Mouse (Mus musculus) frontal cortex, adult 2 months (tissue): ENCODE results near the gene H2-K1. TPM values are rescaled to one million over a fixed set of nuclear protein-coding genes. Genes with fewer than 3 reads are reported as not detected.
"Not testable (repeated sequence)": the region's sequence is repeated elsewhere in the genome, so short reads cannot be mapped to it uniquely, and the experiment has no call there.

Source experiments
- DNase-seq, 2 experiments: peaks; one replicate each; pipeline ENCODE4 v3.0.0; 2022; ENCODE audit warnings: low spot score in 1 of 2; ENCODE audit errors: extremely low spot score in 1 of 2
- polyA plus RNA-seq: library from polyadenylated mRNA; depleted of rRNA; stranded (reverse); fragments of >200 nt; gene quantifications from 2 replicates; pipeline ENCODE4 v1.2.3, GENCODE M21; 2012

The H2-K1 gene
- polyA plus RNA-seq, 1 experiment, result 75.5 TPM

DNA sequence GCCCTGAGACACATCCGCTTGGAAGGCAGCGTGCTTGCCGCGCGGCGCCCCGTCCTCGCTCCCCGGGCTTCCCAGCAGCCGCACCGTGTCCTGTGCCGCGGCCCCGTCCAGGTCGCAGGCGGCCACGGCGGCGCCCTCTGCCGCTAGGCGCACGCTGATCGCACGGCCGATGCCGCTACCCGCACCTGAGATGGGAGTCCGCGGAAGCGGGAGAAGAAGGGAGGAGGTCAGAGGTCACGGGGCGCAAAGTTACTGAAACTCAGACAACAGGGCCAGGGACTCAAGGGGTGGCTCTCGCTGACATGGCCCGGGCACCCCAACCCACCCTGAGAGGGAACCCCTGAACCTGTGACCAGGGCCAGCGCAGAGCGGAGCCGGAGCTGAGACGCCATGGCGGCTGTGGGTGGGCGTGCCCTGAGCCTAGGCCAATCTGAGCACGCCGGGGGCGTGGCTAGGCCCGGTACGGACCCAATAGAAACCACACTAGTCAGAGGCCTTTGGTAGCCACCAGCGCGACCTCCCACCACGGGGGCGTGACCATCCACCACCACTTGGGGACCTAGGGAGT, 27.6 kb upstream of the H2-K1 start, which contains the start of gene H2-Ke6:
Gene H2-Ke6, minus strand, starts transcription at position 405 of the 568 bp plus-strand sequence.
- DNase-seq, result peak; percentile 87 to 91

DNA sequence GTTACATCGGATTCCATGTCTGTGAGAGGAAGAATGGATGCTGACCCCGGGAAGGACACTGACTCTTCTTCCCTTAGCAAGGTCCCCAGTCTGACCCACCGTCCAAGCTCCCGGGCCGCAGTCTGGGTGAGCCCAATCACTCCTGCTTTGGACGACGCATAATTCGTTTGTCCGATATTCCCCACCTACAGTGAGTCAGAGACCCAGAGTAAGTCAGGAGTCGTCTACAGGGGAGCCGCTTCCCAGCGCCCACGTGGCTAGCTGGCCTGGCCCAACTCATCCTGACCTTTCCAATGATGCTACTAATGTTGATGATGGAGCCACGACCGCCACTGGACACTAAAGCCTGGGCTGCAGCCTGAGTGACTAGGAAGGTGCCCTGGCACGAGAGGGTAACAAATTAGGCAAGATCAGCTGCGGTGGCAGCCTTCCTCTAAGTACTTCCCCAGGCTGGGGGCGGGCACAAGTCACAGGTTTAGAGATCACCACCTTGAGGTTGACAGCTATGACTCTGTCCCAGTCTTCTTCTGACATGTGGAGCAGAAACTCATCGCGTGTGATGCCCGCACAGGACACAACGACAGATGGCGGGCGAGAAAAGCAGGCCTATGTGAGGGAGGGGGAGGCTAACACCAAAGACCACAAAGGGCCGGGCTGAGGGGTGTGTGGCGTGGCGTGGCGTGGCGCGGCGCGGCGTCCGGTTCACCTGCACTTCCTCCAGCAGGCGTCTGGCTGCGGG, 26.9 kb upstream of the H2-K1 start:
- DNase-seq, result no peak

DNA sequence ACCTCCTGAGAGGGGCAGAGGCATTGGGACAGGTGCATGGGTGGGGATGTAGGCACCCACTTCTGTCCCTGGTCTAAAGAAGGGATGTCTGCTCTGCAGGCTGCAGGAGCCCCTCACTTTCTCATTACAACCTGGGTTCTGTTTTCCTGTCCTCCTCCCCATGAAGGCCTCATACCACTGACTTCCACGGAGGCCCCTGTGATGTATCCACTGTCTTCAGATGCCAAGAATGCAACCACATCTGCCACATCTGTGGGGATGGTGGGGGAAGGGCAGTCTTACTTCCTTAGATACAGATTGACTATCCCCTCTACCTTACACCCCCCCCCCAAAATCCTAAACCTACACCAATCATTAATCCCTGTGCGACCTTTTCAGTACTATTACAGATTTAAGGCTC, 26.1 kb upstream of the H2-K1 start:
- DNase-seq, result no peak

DNA sequence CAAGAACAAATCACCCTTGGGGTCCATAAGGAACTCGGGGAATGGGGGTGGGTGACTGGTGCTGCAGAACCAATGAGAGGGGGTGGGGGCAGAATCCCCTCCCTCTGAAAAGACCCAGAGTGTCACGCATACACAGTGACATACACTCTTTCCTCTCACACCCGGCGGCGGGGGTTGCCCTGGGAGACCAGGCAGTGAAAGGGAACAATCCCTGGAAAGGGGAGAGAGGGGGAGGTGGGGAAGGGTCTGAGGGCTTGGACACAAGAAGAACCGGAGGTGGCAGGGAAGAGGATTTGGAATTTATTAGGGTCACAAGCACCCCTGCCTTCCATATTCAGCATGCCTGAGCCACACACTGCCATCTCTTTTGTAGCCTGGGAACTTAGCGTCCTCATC, 25.6 kb upstream of the H2-K1 start:
- no peak for DNase-seq

DNA sequence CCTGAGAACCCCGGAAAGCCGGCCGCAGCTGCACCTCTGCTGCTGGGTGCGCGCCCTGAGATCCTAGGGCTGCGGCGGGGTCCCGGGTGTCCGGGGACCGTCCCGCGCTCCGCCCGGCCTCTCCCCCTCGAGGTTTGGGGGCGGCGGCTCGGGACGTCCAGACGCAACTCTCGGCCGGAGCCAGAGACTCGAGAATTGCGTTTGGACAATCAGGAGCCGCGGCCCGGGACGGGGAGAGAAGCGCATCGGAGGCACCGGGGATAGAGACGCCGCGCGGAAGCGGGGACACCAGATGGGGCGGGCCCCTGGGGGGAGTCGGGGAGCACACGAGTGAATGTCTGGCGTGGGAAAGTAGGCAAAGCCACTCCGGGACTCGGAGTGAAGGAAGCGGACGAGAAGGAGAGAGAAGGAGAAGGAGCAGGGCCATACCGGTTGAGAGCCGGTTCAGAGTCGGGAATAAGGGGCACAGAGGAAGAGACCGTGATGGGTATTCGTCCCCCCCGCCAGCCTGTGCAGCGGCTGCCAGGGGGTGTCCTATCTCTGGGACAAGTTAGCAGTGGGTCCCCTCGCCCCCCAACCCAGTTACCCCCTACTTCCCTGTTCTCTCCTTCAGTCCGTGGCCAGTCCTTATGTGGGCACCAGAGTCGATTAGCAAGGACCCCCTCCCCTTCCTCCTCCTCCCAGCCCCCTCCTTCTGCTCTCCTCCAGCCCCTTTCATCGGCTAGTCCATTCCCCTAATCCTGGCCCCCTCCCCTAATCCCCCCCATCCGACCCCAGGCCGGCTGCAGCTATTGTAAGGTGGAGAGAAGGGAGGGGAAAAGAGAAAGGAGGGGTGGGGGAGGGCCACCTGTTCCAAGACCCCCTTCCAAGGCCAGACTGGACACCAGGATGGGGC, 25.0 kb upstream of the H2-K1 start:
- no peak for DNase-seq

DNA sequence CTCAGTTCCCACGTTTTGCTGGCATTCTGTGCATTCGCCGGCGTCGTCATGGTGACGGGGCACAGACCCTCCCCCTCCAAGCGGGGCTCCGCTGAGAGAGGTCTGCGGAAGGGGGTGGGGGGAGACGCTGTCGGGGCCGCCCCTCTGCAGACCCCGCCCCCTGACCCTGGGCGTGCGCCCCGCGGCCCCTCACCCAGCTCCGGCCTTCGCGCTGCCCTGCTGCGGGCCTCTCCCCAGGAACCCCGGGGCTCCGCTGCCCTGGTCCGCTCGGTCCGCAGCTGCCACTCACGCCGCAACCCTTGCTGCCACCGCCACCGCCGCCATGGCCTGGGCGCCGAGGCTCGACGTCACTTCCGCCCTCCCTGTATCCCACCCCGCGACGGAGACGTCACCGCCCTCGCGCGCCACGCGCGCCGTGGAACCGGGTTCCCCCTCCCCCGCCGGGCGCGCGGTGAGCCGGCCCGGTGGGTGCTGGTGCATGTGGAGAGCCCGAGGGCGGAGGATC, 24.2 kb upstream of the H2-K1 start, which contains the start of gene Ring1:
Gene Ring1, minus strand, starts transcription at position 364 of the 505 bp plus-strand sequence.
- DNase-seq, result peak in 1 of 2 experiments; percentile 88

DNA sequence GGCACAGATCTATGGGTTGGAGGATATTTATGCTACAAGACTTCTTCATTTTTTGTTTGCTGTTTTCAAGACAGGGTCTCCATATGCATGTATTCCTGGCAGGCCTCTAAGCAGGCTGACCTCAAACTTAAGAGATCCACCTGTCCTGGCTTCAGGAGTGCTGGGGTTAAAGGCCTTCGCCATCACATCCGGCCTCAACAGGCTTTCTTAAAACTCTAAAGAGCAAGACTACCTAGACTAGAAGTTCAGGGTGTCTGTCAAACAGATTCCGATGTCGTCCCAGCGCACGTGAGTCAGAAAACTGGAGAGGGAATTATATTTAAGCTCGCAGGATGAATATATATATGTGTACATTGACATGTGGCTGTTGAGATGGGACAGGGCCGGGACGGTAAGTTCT, 23.5 kb upstream of the H2-K1 start:
- DNase-seq, result no peak

DNA sequence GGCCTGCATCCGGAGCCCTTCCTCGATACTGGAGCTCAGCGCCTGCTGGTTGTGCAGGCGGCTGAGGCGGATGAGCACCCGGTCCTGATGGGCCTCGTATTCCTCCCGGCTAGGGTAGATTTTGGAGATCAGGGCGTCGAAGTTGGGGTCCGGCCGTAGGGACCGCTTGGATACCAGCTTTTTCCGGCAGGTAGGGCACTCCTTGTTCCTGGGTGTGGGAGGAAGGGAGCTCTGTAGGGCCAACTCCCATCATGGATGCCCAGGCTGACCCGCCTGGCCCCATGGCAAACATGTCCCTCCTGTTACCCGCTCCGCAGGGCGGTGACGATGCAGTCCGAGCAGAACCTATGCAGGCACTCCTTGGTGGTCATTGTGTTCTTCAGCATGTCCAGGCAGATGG, 22.8 kb upstream of the H2-K1 start:
- DNase-seq, result no peak

DNA sequence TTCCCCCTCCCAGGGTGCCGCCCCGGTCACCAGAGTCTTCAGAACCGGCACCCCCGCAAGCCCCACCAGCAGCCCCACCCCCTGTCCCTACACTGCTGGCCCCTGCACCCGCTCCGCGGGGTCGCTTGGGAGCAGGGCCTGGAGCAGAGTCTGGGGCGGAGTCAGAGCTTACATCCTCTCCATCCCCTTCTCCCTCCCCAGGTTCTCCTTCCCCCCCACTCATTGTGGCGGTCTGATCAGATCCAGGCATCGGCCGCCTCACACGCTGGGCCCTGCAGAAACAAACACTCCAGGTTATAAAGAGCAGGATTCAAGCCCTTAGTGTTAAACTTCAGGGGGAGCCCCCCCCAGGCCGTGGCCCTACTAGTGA, 22.3 kb upstream of the H2-K1 start:
- no peak for DNase-seq

DNA sequence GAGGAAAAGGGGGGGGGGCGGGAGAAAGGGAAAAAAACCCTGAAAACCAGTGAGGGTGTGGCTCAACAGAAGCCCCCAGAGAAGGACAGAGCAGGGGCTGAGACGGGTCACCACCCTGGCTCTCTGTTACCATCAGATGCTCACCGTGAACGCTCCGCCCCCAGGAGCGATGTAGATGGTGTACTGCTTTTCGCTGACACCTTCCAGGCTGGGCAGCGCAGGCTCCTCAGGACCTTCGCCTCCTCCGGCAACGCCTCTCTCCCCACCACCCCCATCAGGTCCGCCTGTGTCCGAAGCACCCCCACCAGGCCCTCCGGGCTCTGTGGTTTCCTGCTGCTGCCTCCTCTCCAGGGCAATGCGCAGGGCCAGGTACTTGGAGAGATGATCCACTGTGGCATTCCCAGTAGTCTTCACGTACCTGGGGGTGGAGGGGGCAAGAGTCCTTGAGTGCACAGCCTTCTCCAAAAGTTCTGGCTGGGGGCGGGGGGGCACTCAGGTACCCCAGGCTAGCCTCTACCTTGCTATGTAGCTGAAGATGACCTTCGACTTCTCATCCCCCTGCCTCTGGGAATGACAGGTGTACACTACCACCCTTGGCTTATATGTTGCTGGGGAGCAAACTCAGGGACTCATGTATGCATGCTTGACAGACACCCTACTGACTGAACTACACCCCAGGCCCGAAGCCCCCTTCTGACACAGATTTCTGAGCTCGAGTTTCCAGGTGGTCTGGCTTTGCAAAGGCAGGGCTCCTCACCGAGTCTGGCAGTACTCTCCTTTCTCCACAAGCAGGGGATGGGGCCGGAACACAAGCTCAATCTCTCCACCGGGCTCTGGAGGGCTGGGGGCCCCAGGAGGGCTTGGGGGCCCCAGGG, 21.6 kb upstream of the H2-K1 start:
- DNase-seq, result no peak

DNA sequence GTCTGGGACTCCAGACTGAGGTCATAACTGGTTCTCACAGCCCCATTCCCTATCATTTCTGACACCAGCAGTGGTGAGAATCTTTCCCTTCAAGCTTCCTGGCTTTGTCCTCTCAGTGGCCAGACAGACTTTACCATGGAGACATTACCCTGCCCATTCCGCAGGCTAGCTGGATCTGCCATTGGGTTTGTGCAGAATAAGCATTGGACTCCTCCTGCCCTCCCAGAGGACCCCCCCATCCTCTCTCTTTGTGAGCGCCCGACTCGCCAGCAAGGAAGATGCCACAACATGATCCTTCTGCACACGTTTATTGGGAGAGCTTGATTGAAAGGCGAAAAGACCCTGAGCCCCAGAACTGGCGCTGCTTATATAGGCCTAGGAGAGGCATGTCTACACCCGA, 13.3 kb upstream of the H2-K1 start:
- no peak for DNase-seq

DNA sequence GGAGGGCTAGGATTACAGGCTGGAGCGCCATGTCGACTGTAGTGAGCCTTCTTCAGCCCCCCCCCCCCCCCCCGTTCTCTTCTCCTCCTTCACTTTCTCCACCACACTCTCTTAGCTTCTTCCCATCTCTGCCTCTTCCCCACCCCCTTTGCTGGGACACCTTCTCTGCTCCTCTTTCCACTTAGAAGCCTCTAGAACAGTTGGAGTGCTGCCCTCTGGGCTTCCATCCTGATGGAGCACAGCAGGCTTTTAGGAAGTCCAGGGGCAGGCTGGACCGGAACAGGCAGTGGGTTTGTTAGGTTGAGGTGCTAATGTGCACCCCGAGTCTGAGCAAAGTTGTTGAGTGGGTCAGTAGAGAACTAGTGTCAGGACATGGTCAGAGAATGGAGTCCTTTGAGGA, 10.0 kb upstream of the H2-K1 start:
- DNase-seq, result no peak

DNA sequence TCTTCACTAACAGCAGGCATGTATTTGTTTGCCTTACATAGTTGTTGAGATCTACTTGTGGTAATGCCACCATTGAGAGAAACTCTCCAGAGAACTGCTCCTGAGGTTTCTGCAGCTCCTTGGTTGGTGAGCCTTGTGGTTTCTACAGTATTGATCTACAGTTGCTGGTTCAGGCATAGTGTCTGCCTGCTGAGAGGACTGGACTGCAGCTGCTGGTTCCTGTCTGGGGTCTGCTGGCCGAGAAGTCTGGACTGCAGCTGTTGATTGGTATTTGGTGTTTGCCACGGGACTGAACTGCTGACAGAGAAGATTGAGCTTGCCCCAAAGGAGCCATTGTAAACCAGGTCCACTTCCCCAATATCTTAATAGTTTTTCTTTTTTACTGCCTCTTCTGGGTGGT, 6.4 kb upstream of the H2-K1 start:
- no peak for DNase-seq

DNA sequence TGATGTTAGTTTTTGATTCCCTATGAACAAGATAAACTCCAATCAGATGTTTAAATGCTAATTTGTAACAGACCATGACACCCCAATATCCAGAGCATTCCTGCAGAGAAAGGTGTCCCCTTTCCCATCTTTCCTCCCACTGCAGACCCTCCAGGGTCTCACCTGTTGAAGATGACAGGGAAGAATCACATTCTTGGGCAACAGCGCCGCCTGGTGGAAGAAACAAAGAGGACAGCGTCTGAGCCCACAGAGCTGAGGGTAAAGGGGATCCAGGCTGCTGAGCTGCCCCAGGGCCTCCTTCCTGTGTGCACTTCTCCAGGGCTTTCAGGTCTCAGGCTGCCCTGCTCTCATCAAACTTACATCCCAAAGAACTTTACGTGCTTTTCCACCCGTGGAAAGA, 3.3 kb upstream of the H2-K1 start:
- peak in 1 of 2 experiments; percentile 52 for DNase-seq

DNA sequence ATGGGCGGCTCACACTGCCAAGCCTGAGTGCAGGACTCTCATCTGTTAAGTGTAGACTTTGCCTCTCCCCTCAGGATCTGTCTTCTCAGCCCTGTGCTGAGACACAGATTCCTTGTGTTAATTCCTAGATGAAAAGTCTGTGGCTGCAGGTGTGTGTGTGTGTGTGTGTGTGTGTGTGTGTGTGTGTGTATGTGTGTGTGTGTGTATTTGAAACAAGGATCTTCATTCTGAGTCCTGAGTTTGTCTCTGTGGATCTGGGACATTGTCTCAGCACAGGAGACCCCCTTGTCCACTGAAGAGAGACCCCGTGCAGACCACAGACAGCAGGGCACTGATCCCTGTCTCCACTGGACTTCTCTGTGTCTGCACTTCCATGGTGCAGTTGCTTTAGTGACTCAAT, 649 bp upstream of the H2-K1 start:
- not testable (repeated sequence) for DNase-seq

DNA sequence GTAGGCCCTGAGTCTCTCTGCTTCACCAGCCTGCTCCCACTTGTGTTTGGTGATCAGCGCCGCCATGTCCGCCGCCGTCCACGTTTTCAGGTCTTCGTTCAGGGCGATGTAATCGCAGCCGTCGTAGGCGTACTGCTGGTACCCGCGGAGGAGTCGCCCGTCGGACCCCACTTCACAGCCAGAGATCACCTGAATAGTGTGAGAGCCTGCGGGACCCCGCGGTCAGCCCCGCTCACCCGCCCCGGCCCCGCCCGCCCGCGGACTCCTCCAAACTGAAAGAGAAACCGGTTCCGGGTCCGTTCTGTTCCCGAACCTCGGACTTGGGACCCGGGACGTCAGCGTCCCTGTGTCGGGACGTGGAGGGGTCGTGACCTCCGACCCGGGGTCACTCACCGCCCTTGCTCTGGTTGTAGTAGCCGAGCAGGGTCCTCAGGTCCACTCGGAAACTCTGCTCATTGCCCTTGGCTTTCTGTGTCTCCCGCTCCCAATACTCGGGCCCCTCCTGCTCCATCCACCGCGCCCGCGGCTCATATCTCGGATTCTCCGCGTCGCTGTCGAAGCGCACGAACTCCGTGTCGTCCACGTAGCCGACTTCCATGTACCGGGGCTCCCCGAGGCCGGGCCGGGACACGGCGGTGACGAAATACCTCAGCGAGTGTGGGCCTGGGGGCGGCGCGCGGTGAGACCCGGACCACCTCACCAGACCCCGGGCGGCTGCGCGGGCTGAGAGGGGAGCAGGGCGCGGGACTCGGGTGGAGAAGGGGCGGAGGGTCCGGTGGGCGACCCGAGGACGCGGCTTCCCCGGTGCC, 602 bp downstream of the H2-K1 start:
- DNase-seq, result no peak

DNA sequence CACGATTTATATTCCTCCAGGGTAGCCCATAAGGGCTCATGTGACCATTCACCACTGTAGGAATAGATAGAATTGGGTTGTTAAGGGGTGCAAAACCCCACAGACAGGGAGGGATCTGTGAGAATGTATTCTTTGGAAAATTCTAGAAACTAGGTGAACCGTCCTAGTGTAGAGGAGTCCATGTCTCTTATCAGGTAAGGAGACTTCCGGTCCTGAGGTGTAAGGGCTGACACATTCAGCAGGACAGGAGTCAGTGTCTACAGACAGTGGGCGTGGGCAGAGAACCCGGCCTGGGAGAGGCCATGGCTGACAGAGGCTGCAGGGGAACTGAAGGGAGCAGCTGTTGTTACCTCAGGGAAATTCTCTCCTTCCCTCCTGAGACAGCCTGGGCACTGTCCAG, 1.4 kb downstream of the H2-K1 start:
- DNase-seq, result not testable (repeated sequence)

DNA sequence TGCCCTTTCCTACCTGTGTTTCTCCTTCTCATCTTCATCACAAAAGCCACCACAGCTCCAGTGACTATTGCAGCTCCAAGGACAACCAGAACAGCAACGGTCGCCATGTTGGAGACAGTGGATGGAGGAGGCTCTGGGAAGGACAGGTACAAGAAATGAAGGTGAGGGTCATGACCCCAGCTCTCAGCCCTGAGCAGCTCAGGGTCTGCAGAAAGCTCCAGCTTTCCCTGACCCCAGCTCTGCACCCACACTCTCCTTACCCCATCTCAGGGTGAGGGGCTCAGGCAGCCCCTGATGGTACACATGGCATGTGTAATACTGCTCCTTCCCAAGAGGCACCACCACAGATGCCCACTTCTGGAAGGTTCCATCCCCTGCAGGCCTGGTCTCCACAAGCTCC, 3.1 kb downstream of the H2-K1 start:
- not testable (repeated sequence) for DNase-seq

DNA sequence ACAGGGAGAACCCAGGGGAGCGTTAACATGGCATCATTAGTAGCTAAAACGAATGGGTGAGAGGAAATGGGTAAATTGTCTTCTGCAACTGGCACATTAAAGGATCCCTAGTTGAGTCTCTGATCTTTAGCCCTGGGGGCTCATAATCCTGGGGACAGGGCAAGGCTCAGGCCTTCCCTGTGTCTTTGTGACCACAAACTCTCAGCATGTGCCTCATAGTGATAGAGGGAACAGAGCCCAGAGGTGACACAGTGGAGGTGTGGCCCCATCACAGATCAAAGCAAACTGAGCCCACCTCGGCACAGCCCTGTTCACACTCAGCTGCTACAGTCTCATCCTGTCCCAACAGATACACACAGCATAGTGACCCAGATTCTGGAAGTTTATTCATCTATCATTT, 4.5 kb downstream of the H2-K1 start:
- DNase-seq, result no peak
